Mouse (Mus musculus) brain, embryonic 18.5 days (tissue): ENCODE results near the gene Exoc6.
"Not testable (repeated sequence)": the region's sequence is repeated elsewhere in the genome, so short reads cannot be mapped to it uniquely, and the experiment has no call there.

Source experiments
- DNase-seq: peaks from one replicate; pipeline ENCODE4 v3.0.0-alpha.2; 2012; ENCODE audit warnings: low read depth, low spot score

The Exoc6 gene

DNA sequence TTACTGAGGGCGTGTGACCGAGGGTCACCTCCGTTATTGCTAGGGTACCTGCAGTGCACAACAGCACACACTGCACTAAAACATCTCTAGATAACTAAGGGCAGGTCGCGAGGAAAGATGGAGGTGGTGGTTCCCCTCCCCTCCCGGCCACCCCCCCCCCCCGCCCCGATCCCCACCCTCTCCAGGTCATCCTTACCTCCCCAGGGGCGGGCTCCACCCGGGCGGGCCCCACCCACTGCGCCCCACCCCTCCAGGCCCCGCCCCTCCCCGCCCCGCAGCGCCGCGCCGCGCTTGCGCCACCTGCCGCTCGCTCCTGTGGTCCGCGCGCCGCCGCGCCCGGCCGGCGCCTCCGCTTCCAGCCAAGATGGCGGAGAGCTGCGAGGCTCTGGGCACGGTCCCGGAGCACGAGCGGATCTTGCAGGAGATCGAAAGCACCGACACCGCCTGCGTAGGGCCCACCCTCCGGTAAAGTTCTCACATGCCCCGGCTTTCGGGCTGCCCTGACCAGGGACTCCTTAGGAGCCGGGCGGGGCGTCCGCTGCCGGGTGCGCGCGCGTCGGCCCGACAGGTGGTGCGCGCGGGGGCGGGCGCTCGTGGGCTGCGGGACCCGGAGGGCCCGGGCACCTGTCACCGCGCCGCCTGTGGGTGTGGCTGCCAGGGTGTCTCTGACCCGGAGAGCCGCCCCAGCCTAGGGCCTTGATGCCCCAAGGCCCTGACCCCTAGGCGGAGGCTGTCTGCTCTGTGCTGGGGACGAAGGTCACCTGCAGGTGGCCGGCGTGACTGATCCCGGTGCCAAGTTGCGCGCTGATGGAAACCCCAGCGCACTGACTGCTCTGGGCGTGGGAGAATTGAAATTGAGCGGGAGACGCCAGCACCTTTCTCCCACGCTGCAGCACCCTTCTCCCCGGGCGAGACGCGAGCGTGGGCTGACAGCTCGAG is at the start of gene Exoc6:
Gene Exoc6, plus strand, starts transcription at position 318 of the 939 bp plus-strand sequence.
- DNase-seq, result no peak

DNA sequence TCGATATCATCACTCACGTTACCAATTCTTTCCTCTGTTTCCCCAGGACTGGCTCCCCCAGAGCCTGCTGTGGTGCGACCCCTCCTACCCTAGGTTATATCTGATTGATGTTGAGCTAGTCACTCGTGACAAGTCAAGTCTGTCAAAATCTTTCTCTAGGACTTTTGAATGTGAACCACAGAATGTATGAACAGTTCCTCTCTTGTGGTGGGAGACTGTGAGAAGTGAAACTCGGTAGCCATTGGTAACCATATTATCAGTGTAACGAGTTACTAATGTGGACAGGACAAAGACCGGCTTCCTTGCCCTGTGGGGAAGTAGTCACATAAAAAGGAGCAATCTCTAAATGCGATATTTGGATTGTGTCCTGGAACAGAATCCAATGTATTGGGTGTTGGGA is 47.2 kb upstream of the Exoc6 start:
- no peak for DNase-seq

DNA sequence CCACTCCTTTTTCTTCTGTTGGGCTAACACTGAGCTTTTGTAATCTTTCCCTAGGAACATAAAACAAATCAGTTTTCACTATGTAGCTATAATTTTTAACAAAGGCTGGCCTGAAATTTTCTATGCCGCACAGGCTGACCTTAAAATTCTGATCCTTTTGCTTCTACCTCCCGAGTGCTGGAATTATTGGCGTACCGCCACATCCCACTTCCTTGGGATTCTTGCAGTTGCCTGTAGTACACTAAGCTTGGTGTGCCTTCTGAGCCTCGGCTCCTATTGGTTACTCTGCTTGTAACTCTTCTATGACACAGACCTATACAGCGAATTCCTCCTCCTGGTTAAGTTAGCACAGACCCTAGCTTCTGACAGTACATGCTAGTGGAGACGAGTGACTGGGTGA is 44.2 kb upstream of the Exoc6 start:
- DNase-seq, result no peak

DNA sequence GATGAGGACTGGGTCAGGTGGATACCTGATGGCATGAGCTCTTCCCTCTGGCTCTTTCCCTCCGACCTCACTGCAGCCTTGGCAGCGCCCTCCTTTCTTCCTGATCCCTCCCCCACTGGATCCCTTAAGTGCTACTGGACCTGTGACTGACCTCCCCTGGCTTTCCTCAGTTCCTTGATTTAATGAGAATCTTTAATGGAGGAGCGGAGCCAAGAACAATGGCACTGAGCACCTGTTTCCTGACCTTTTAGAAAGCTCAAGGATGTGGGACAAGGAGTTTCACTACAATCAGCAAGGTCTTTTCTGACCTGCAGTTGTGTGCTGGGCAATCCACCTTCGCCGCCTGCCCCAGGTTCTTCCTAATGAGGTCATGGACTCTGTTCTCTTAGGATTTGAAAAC is 43.6 kb upstream of the Exoc6 start:
- no peak for DNase-seq

DNA sequence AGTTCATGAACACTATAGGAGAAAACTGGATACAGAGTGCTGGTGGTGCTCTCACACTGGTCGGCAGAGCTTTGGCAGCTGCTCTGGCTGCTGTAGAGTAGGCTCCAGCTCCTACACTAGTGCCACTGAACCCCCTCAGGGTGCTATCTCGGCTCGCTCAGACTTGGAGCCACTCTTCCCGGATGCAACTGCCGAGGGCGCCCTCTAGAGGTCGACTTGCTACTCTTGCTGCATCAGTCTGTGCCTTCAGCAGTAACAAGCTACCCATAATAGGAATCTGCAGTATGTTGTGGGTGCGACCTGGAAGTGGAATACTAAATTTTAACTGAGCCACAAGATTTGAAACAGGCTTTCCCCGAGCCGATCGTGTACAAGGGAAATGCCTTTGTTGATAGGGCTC is 40.5 kb upstream of the Exoc6 start:
- no peak for DNase-seq

DNA sequence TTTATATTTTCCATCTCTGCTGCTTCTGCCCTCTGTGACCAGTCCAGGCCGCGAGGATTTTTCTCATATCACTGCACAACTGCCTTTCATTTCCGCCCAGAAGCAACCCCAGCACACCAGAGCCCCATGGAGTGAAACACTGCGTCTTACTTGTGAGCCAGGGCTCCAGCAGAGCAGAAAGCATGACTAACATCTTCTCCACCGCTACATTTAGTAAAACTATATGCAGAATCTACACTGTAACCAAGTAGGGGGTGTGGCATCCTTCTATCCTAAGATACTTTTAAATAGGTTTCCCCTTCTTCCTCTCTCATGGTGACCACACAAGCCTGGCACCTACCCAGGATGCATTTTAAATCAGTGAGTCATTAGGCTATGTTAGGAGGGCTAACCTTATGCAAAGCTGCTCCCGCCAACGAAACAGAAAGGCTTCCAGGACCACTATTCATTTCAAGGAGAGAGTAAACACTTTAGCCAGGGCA is 35.4 kb upstream of the Exoc6 start:
- no peak for DNase-seq

DNA sequence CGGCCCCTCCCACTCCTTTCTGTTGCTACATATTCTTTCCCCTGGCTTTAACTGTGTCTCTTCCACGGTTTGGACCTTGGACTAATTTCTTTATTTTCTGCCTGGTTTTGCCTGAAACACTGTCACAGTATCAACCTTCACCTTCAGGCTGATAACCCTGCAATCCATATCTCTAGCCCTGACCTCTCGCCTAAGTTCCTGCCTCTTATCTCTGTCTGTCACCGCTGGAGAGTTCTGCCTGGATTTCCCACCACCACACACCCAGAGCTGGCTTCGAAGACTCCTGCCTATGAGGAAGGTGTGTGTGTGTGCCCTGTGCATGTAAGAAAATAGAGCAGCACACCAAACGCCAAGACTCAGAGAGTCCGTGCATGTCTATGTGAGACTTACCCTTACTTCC is 32.8 kb upstream of the Exoc6 start:
- DNase-seq, result no peak

DNA sequence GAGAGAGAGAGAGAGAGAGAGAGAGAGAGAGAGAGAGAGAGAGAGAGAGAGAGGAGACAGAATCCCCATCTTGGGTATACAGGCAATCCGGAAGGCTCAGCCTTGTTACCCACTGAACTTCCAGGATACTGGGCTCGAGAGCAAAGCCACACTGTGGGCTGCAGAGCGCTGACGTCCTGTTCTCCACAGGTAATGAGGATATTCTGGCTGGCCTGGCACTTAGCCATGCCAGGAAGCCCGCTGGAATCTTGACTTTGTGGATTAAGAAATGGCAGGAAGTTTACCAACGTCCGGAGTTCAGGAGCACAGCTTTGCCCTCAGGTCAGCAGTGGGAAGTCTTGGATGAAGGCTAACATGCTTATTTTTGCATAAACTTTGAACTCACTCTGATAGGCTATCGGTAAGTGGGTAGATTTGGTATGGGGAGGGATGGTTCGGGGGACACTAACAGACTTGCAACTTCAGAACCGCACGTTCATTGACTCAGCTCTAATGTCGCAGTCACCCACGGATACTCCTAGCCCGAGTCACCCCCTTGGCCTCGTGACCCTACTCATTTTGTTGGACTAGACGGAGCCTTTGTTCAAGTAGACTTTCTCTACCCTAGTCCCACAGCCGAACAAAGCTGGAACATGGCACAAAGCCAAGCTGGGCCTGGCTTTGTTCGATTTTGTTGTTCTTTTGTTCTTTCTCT is 29.3 kb upstream of the Exoc6 start:
- no peak for DNase-seq

DNA sequence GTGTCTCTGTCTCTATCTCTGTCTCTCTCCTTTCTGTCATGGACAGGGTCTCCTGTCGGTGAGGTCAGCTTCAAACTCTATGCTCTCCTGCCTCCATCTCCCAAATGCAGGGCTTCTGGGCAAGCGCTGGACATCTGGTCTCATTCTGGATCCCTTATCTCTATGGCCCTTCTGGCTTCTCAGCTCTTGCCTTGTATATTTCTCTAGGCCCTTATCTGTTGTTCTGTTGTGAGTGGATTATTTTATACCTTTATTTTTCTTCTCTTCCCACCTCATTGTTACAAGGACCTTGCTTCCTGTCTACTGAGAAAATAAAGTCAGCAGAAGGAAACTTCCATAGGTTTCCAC is 28.8 kb upstream of the Exoc6 start:
- DNase-seq, result no peak

DNA sequence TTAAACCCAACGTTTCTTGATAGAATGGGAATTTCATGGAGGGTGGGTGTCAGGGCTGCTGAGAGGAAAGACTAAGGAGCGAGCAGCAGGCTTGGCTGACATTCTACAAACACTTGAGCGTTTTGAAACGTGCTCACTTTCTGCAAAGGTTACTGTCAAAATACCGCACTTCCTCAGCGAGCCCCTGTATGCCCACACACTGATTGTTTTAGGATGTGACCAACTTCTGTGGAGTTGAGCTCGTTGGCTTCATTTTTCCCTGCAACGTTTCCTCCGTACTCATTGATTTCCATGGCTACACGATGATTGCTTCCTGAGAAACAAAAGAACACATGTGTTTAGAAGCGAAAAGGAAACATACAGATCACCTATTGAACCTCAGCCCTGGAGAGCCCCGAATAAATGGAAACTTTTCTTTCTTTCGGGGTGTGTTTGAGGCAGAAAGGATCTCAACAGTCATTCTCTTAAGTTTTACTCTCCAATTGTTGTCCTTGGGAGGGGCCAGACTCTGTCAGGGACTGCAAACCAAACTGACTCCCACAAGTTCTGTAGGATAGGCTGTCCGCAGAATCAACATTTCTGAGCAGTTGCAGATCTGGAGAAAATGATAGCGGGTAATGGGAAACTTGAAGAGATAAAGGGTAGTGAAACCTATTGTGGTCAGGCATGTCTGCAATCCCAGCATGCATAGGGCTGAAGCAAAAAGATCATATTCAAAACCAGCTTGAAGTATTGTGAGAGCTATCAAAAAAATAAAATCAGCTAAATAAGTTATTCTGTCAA is 26.7 kb upstream of the Exoc6 start:
- no peak for DNase-seq

DNA sequence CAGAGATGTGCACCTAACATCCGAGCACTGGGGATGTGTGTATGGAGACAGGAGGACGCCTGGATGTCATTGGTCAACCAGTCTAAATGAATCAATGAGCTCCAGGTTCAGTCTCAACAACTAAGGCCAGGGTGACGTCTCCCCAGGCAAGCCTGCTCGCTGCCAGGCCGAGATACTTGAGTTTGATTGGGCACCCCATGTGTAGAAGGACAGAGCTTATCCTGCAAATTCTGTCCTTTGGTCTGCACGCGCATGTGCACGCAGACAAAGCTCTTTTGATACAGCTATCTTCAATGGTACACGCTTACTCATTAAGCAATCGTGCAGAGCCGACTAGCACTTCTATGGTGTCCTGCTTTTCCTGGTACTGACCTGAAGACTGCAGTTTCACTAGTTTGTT is 24.3 kb upstream of the Exoc6 start:
- no peak for DNase-seq

DNA sequence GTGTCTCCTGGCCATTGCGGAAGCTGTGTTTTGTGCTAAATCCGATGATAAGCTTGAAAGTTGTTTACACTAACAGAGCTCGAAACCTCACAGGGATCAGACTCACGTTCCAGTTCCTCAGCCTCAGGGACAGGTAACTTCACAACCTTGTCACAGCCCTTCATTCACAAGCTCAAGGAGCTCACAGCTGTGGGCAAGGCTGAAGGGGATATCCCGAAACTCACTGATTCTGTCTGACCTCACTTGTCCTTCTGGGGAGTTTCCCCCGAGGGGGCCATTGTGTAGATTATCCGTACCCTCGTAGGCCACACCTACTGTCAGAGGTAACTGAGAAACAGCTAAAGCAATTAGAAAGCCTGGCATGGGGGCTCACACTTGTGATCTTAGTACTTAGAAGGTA is 23.4 kb upstream of the Exoc6 start:
- DNase-seq, result no peak

DNA sequence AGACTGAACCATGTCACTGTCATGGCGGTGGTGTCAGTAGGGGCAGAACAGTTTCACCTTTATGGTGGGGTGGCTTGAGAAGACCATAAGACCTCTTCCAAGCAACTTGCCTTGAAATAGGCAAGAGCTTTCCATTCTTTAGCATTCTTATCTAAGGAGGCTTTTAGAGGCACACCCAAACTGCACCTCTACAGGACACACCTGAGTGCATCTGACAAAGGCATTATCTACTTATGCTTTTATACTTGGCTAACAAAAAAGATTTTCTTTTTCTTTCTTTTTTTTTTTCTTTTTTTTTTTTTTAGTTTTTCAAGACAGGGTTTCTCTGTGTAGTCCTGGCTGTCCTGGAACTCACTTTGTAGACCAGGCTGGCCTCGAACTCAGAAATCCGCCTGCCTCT is 22.5 kb upstream of the Exoc6 start:
- not testable (repeated sequence) for DNase-seq

DNA sequence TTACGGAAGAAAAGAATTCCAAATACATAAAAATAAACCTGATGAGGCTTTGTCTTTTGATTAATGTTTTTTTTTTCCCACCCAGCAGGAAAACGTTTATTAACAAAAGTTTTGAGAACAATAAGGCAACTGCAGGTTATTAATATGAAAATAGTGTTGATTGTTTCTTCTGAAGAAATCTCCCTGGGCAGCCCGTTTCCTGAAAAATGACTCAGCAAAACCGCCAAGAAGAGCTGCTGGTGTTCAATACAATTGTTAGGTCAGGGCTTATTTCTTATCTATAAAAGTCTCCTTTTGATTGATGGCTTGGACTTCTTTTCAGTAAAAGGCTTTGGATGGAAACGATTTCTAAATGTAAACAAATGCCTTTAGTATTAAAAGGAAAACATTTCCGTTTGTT is 21.6 kb upstream of the Exoc6 start:
- no peak for DNase-seq

DNA sequence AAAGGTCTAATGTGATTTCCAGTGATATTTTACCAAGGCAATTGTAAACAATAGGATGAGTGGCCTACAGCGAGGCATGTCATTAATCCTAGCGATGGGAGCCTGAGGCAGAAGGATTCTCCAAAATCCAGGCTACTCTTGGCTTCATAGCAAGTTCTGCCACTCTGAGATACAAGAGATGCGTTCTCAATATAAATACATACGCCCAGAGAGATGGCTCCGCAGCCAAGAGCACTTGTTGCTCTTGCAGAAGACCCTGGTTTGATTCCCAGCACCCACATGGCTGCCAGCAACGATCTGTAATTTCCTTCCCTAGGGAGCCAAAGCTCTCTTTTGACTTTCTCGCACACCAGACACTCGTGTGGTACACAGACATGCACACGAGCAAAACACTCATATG is 20.9 kb upstream of the Exoc6 start:
- DNase-seq, result no peak

DNA sequence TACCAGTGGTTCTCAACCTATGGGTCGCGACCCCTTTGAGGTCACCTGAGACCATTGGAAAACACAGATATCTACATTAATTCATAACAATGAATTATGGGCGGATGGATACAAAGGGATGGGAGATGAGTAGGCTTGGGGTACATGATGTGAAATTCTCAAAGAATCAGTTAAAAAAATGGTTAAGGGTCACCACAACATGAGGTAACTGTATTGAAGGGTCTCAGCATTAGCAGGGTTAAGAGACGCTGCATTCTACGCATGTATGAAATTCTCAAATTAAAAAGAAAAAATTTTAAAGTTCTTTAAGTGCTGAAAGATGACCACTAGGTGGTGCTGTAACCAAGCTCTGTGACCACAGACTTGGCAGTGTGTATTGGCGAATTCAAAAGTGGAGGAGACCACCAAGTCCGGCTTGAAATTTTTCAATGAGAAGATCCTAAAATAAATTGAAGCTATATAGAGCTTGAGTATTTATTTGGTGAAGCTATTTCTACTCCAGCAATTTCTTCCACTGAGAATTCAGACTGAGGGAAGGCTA is 20.2 kb upstream of the Exoc6 start:
- DNase-seq, result peak; percentile 43

DNA sequence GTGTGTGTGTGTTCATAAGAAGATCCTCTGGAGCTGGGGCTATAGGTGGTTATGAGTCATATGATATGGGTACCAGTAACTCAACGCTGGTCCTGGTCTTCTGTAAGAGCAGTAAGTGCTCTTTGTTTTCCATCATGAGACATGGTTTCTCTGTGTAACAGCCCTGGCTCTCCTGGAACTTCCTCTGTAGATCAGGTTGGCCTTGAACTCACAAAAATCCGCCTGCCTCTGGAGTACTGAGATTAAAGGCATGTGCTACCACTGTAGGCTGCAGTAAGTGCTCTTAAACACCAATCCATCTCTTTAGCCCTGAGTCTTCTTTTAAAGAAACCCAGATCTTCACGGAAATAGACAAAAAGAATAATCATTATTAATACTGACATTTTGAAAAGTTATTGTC is 19.6 kb upstream of the Exoc6 start:
- no peak for DNase-seq

DNA sequence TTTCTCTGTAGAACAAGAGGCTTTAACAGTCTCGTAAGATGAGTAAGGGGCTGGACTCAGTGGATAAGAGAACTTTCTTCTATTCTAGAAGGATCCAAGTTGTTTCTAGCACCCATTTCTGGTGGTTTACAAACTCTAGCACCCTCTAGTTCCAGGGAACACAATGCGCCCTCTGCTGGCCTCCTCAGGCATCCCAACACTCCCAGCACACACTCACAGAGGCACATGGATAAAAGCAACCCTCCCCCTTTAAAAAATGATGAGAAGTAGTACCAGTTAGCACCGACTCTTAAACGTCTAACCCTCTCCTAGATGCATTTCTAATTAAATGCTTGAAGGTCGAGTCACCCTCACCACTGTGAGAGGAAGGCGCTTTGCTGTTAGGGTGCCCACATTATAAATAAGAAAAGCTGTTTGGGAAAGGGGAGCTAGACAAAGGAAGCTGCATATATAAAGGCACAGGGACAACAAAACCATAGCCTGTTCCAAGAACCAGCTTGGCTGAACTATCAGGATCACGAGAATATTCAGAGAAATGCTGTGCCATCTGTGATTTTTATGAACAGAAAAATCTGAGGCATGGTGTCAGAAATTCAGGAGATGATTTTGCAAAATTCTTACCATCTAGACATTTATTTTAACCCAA is 18.9 kb upstream of the Exoc6 start:
- DNase-seq, result peak; percentile 32

DNA sequence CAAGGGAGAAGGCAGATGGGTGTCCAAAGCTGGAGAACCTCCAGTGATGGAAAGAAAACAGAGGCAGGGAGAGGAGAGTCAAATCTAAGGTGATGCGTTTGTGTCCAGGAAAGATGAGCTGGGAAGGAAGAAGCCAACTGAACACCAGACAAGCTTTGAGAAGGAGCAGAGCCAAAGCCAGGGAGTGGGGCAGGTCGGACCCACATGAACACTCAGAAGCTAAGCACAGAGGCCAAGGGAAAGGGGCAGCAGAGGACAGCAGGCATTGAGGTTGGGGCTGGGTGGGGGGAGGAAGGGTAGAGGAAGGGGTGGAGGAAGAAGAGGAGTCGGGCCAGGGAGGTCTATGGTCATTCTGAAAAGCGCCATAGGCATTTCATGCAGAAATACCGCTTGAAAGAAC is 17.0 kb upstream of the Exoc6 start:
- DNase-seq, result no peak

DNA sequence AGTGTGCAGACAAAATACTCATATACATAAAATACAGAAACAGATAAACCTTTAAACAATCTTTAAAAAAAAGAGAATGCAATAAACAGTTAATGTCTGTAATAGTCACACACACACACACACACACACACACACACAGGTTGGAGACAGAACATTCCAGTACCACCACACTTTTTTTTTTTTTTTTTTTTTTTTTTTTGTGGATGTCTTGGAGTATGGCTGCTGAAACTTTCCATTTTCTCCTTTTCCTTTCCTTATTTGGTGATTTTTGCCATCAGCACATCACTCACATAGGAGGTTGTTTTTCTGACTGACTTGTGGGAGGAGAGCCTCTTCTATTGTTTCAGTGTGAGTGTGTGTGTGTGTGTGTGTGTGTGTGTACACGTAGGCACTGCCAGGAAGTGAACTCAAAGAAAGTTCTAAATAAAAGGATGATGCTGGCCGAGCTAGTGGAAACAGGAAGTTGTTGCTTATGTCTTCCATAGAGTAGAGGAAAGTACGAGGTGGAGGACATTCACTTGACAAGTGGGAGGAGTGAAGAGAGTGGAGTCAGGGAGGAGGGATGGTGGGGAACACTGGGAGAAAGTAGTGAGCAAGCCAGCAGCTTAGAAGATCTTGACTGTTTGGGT is 15.4 kb upstream of the Exoc6 start:
- DNase-seq, result no peak

DNA sequence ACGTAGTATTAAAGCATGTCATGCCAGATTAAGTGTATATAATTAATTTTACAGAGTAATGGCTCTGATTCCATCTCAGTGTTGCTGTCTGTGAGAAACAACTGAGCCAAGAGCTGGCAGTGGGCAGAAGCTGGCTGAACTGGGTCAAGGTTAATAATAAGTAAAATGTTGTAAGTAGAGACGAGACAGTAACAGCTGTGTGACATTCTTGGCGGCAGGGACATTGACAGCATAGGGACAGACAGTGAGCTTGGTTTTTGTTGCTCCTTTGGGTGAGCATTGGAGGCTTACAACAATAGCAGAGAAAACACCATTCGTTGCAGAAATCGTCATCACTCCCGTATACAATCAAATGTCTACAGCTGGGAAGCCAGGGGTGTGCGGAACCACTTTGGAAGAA is 13.8 kb upstream of the Exoc6 start:
- DNase-seq, result no peak
